Mouse (Mus musculus) lung, adult 2 months (tissue): Measurements from ENCODE around the gene Cd81.

Experiments used
- CTCF ChIP-seq: fragments of 200-500 bp; IDR thresholded peaks from 2 replicates; pipeline ENCODE4 v1.5.1; 2011; ENCODE audit warnings: mild to moderate bottlenecking, low read length, control low read depth; ENCODE audit not compliant: insufficient read depth
- POLR2A ChIP-seq: fragments of 200-500 bp; IDR thresholded peaks from 2 replicates; pipeline ENCODE4 v1.6.1; 2011; ENCODE audit warnings: low read depth, mild to moderate bottlenecking, control low read depth, low read length, borderline replicate concordance; ENCODE audit errors: extremely low read depth

DNA sequence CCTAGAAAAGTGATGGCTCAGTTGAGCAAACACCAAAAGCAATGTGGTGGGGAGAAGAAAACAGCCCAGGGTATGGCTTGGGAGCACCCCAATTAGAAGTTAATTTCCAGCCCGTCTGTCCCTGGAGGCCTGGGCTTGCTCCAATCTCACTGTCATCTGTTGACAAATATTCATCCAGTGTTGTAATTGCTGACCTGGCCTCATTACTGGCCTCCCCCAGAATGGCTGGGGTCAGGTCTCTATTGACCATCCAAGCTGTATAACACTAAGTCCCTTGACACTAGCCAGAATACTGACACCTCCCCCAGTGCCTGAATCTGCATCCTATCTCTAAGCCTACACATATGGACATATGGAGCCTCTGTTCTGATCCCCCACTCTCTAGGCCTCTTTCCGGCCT is 24.8 kb downstream of the Cd81 start:
- TF ChIP-seq CTCF (no peak), POLR2A (no peak)
